Mouse (Mus musculus): ENCODE data around the gene Cdc45.

Gene Cdc45

DNA sequence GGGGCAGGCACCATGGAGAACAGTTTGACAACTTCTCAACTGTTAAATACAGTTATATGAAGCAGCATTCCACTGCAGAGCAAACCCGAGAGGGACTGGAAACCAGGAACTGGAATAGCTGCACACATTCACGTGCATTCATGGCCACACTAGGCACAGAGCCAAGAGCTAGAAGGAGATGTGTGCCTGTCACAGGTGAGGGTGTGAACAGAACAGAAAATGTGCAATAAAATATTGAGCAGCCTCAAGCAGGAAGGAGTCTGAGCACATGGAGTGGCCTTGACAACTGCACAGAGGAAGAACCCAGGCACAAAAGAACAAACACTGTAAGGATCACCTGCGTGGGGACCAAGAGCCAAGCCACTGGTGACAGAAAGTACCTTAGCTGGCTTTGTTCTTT, 81.1 kb downstream of the Cdc45 start:
- DNase-seq (ENCODE audit: low spot score), result no peak

Data from MN1 (cell line).